Mouse (Mus musculus) heart, adult 2 months (tissue): ENCODE data around the gene Narfl. TPM values are rescaled to one million over a fixed set of nuclear protein-coding genes. Genes with fewer than 3 reads are reported as not detected.
A peak's percentile ranks its signal among the peaks of the same experiment; 100 is the strongest.
"Not testable (repeated sequence)": the region's sequence is repeated elsewhere in the genome, so short reads cannot be mapped to it uniquely, and the experiment has no call there.

Experiments used
- DNase-seq, 2 experiments: peaks; one replicate each; pipeline ENCODE4 v3.0.0; 2021
- H3K27ac ChIP-seq: fragments of 200-600 bp; 2 replicates; pipeline ENCODE4 v1.8.1; 2022
- H3K27me3 ChIP-seq: fragments of 200-500 bp; 2 replicates; pipeline ENCODE4 v1.6.1; 2012; ENCODE audit warnings: mild to moderate bottlenecking, low read length, inconsistent platforms, mixed read lengths; ENCODE audit not compliant: control insufficient read depth, insufficient read depth
- H3K36me3 ChIP-seq: fragments of 200-500 bp; 2 replicates; pipeline ENCODE4 v1.6.1; 2012; ENCODE audit warnings: low read length, inconsistent platforms; ENCODE audit not compliant: control insufficient read depth, insufficient read depth
- H3K4me1 ChIP-seq: fragments of 200-500 bp; 2 replicates; pipeline ENCODE4 v1.6.1; 2011; ENCODE audit warnings: low read length; ENCODE audit not compliant: control insufficient read depth, insufficient read depth
- H3K4me3 ChIP-seq: fragments of 200-600 bp; 2 replicates; pipeline ENCODE4 v1.8.1; 2022
- H3K79me2 ChIP-seq: fragments of 200-500 bp; replicated peaks from 2 replicates; pipeline ENCODE4 v1.6.1; 2012; ENCODE audit warnings: mild to moderate bottlenecking, inconsistent platforms, low read length, moderate library complexity, mixed read lengths; ENCODE audit not compliant: control insufficient read depth, insufficient read depth
- H3K9ac ChIP-seq: fragments of 200-500 bp; 2 replicates; pipeline ENCODE4 v1.6.1; 2012; ENCODE audit warnings: low read depth, mild to moderate bottlenecking, control low read depth, inconsistent platforms, low read length, mixed read lengths
- CTCF ChIP-seq: fragments of 200-600 bp; IDR thresholded peaks from 2 replicates; pipeline ENCODE4 v1.8.1; 2022; ENCODE audit warnings: antibody characterized with exemption, mild to moderate bottlenecking, moderate library complexity
- EP300 ChIP-seq: fragments of 200-500 bp; IDR thresholded peaks from 2 replicates; pipeline ENCODE4 v1.6.1; 2011; ENCODE audit warnings: low read depth, low read length, control low read depth; ENCODE audit not compliant: insufficient read depth
- POLR2A ChIP-seq: fragments of 200-500 bp; IDR thresholded peaks from 2 replicates; pipeline ENCODE4 v1.6.1; 2011; ENCODE audit warnings: mild to moderate bottlenecking, low read depth, low read length, control low read depth; ENCODE audit not compliant: insufficient read depth
- WGBS: fragments of 180-500 bp; shearing (Covaris S2); methylation state at CpG from one replicate; pipeline ENCODE4 v1.1.7; 2018; 5-methylcytosine and 5-hydroxymethylcytosine counted together
- intact Hi-C: fragments of 180-260 bp; cut with DNase I; formaldehyde crosslinking; loops from one replicate; pipeline ENCODE4 v1.15.1; 2025
- polyA plus RNA-seq: library from polyadenylated mRNA; depleted of rRNA; stranded (reverse); fragments of >200 nt; gene quantifications from 2 replicates; pipeline ENCODE4 v1.2.3, GENCODE M21; 2012
- total RNA-seq, 2 experiments: library from RNA; stranded (reverse); gene quantifications; 2 replicates each; pipeline ENCODE4 v1.2.3; 2021

The Narfl gene
- total and polyA plus RNA-seq, 3 experiments = 36.4 to 45.1 (median 42.1) TPM

DNA sequence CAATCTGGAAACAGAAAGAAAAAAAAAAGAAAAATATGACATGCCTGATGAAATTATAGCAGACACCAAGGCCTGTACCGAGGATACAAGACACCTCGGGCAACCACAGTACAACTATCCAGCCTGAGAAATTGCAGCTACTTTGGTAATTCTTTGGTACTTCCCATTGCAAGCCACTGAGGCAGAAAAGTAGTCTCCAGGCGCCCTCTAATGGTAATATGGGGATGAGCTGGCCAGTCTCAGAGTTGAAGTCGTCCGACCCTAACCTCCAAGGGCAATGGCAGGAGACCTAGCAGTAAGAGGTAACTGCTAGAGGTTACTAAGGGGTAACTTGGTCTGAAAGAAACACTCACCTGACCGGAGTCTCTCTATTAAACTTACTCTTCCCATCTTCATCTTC, 27.5 kb downstream of the Narfl start:
- TF ChIP-seq POLR2A = no peak
- peak; percentile 97 for TF ChIP-seq CTCF
- TF ChIP-seq EP300 = peak; percentile 70; the same call in 1 of the 2 replicates
- WGBS = 5% methylated on average over 6 of the region's 6 CpGs
- Histone ChIP-seq H3K27ac (no peak overlapping the region), H3K27me3 (no peaks in the 10 kb centered on the region), H3K4me1 (peaks cover 2% of the 10 kb centered on the region), H3K79me2 (no peaks in the 10 kb centered on the region), H3K4me3 (no peak overlapping the region), H3K9ac (no peak overlapping the region), H3K36me3 (no peaks in the 10 kb centered on the region)
- intact Hi-C loops = loop anchor here (1.0 to 5.0 kb wide), 3 partner anchors 28 to 324 kb away; partner anchors contain the start of gene Narfl
- peak; percentile 69 to 70 for DNase-seq

DNA sequence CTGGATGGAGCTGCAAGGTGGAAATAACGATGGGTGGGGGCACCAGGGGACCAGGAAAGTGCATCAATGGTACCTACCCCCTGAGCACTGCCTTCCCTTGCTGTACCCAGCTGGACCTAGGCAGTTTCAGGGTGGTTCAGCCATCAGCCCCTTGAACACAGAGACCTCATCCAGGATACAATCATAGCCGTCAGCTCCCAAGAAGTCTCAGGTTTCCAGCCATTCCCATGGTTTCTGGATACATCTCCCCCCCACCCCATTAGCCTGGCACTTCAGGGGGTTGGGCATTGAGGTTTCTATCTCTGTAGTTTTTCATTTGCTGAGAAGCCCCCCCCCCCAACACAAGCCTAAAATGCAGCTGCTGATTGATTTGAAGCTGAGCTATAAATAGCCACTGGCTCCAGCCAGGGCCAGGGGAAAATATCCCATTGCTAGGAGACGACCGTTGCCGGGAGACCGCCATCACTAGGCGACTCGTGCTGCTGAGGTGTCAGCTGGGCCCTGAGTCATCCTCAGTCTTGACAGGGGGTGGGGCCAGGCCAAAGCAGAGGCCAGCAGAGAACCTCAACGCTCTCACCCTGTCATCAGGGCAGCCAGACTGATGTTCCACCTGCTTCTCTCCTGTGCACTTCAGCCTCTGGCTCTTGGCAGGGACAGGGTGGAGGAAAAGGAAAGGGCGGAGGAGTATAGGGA, 29.4 kb downstream of the Narfl start:
- Histone ChIP-seq H3K9ac (no peak overlapping the region), H3K27ac (no peak overlapping the region), H3K79me2 (no peaks in the 10 kb centered on the region), H3K36me3 (no peaks in the 10 kb centered on the region), H3K4me3 (no peak overlapping the region), H3K27me3 (no peaks in the 10 kb centered on the region), H3K4me1 (no peaks in the 10 kb centered on the region)
- intact Hi-C loops = loop anchor here (5.0 kb wide), 2 partner anchors 236 to 326 kb away; no protein-coding TSS in a partner anchor
- DNase-seq = peak; percentile 63 to 68
- 11% methylated on average over 10 of the region's 10 CpGs for WGBS
- TF ChIP-seq EP300 = no peak
- no peak for TF ChIP-seq CTCF
- no peak for TF ChIP-seq POLR2A

DNA sequence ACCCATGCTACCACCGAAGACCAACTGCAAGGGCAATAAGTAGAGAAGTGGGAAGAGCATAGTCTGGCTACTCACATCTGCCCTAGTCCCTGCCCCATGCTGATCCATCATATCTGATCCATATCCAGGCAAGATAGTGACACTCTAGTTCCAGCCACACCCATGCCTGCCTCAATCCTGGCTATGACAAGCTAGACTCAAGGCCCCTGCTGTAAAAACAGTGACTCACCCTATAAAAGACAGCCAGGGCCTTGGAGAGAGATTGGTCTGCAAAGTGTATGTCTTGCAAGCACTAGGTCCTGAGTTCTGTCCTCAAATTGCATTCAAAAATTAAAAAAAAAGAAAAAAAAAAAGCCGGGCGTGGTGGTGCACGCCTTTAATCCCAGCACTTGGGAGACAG, 32.9 kb downstream of the Narfl start:
- intact Hi-C loops = no loop called here
- H3K4me1 ChIP-seq = no peaks in the 10 kb centered on the region; the same call in 1 of the 2 replicates
- H3K79me2 ChIP-seq = no peaks in the 10 kb centered on the region
- DNase-seq = no peak
- H3K27ac ChIP-seq = no peak overlapping the region
- TF ChIP-seq CTCF (no peak), EP300 (no peak), POLR2A (no peak)
- no peak overlapping the region for H3K9ac ChIP-seq
- H3K27me3 ChIP-seq = no peaks in the 10 kb centered on the region
- H3K36me3 ChIP-seq = no peaks in the 10 kb centered on the region
- H3K4me3 ChIP-seq = no peak overlapping the region
- 81% methylated on average over 4 of the region's 4 CpGs for WGBS

DNA sequence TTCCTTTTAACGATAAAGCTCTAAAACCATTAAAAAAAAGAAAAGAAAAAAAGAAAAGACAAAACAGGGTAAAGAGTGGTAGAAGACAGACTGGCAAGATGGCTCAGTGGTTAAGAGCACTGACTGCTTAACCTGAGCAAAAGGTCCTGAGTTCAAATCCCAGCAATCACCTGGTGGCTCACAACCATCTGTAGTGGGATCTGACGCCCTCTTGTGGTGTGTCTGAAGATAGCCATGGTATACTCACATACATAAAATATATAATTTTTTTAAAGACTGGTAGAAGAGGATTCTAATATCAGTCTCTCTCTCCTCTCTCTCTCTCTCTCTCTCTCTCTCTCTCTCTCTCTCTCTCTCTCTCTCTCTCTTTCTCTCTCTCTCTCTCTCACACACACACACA, 33.9 kb downstream of the Narfl start:
- H3K27me3 ChIP-seq, H3K9ac ChIP-seq, H3K79me2 ChIP-seq, DNase-seq, intact Hi-C loops, H3K4me1 ChIP-seq, H3K4me3 ChIP-seq, H3K36me3 ChIP-seq, H3K27ac ChIP-seq: not testable (repeated sequence)
- 45% methylated on average over 2 of the region's 2 CpGs for WGBS

DNA sequence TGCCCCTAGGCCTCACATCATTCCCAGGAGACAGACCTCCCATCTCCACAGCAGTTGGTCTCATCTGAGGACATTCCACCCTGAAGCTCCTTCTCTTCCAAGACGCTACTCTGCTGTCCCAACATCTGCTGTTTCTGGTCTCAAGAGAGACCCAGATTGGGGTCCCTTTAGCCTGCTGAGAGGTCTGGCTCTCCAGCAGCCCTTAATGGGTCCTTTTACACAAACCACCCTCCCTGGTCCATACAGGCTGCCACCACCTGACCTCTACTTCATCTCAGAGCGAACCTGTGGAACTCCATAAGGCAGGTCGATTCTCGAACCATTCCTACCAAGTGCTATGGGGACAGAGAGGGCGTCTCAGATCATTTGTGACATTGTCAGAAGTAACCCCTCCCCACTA, 34.5 kb downstream of the Narfl start:
- intact Hi-C loops = no loop called here
- WGBS = 49% methylated on average over 5 of the region's 5 CpGs

DNA sequence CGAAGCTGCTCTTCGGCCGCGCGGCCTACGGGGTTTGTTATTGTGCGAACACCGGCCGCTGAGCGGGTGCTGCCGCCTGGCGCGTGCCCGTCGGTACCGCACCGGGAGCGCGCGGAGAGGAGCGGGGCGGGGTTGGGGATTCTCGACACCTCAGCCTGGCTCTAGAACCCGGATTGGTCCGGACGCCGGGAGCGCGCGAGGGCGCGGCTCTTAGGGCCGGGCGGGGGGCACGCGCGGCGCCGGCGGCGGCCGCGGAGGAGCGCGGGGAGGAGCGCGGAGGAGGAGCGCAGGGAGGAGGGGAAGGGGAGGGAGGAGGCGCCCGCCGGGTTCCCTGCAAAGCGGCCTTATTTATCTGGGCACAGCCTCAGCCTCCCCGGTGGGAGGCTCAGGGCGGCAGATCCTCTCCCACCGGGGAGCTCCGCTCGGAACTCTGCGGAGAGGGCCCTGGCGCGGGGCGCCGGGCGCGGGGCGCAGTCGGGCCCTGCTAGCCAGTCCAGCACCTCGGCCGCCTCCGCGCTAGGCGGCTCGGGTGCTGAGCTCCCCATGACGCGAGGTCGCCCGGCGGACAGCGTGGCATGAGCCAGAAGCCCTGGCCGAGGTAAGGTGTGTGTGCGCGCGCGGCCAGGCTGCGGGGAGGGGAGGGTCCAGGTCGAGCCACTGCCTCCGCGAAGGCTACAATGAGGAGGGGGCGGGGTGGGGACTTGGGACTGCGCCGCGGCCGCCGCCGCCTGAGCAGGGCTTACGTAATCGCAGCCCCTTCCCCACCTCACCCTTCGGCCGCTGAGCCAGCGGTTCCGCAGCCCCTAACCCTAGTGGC, 35.4 kb downstream of the Narfl start, which contains the start of gene Fbxl16:
Gene Fbxl16 (plus strand): TSS at position 297 of the 817 bp plus-strand sequence.
- Histone ChIP-seq H3K9ac (peak within 1 kb of the TSS; percentile 28), H3K4me1 (no peaks in the 10 kb centered on the region; the same call in 1 of the 2 replicates), H3K79me2 (no peaks in the 10 kb centered on the region), H3K27me3 (no peaks in the 10 kb centered on the region), H3K4me3 (peak within 1 kb of the TSS; percentile 46), H3K27ac (no peak within 1 kb of the TSS), H3K36me3 (no peaks in the 10 kb centered on the region)
- DNase-seq = peak; percentile 78
- TF ChIP-seq POLR2A = no peak
- TF ChIP-seq CTCF = peak; percentile 59
- no peak for TF ChIP-seq EP300
- intact Hi-C loops = no loop called here
- WGBS = 1% methylated on average over 97 of the region's 100 CpGs

More for the DNA sequence above, 34.5 kb downstream of the Narfl start:
- H3K79me2 ChIP-seq = no peaks in the 10 kb centered on the region
- no peak for DNase-seq
- no peak overlapping the region for H3K9ac ChIP-seq
- TF ChIP-seq POLR2A (no peak), EP300 (no peak), CTCF (no peak)
- H3K27me3 ChIP-seq = no peaks in the 10 kb centered on the region
- H3K27ac ChIP-seq = no peak overlapping the region
- no peaks in the 10 kb centered on the region; the same call in 1 of the 2 replicates for H3K4me1 ChIP-seq
- H3K36me3 ChIP-seq = no peaks in the 10 kb centered on the region
- H3K4me3 ChIP-seq = no peak overlapping the region
